Mouse (Mus musculus) bone marrow, adult 2 months (tissue): ENCODE measurements around the gene Tbxas1. TPM values are rescaled to one million over a fixed set of nuclear protein-coding genes. Genes with fewer than 3 reads are reported as not detected.

ENCODE experiments used
- H3K27ac ChIP-seq: fragments of 200-500 bp; 2 replicates; pipeline ENCODE4 v1.5.1; 2012; ENCODE audit warnings: low read depth, mild to moderate bottlenecking, control low read depth, inconsistent platforms, low read length; ENCODE audit not compliant: control insufficient read depth, poor library complexity, insufficient read depth
- H3K4me1 ChIP-seq: fragments of 200-500 bp; 2 replicates; pipeline ENCODE4 v1.6.1; 2011; ENCODE audit warnings: low read length; ENCODE audit not compliant: control insufficient read depth, insufficient read depth
- H3K4me3 ChIP-seq: fragments of 200-500 bp; replicated peaks from 2 replicates; pipeline ENCODE3; 2011; ENCODE audit warnings: mild to moderate bottlenecking, low read depth, low read length, control low read depth; ENCODE audit not compliant: control insufficient read depth
- CTCF ChIP-seq: fragments of 200-500 bp; IDR thresholded peaks from 2 replicates; pipeline ENCODE4 v1.5.1; 2011; ENCODE audit warnings: low read length, control low read depth; ENCODE audit not compliant: control insufficient read depth, insufficient read depth
- POLR2A ChIP-seq: fragments of 200-500 bp; IDR thresholded peaks from 2 replicates; pipeline ENCODE4 v1.6.1; 2011; ENCODE audit warnings: low read depth, mild to moderate bottlenecking, control low read depth, low read length, borderline replicate concordance; ENCODE audit not compliant: control insufficient read depth
- WGBS: fragments of 180-500 bp; shearing (Covaris S2); methylation state at CpG from one replicate; pipeline ENCODE4 v1.1.7; 2018; 5-methylcytosine and 5-hydroxymethylcytosine counted together
- polyA plus RNA-seq: library from polyadenylated mRNA; stranded (reverse); fragments of >200 nt; gene quantifications from 2 replicates; pipeline ENCODE4 v1.2.4, GENCODE M21; 2011; ENCODE audit warnings: low replicate concordance; ENCODE audit not compliant: missing spikeins, insufficient read depth, insufficient read length

The Tbxas1 gene
- polyA plus RNA-seq, 1 experiment: 59.7 TPM

- Histone ChIP-seq H3K27ac (no peak overlapping the region), H3K4me3 (no peak overlapping the region), H3K4me1 (peaks cover 2% of the 10 kb centered on the region)
- TF ChIP-seq CTCF (no peak), POLR2A (no peak)
- 66% methylated on average over 5 of the region's 5 CpGs for WGBS
Observed at GRCm38 (mm10) chr6:38967988-38968387, 92.8 kb downstream of the Tbxas1 start.

GRCm38 (mm10) chr6:38969944-38970740 is 94.9 kb downstream of the Tbxas1 start:
- WGBS: 86% methylated on average over 6 of the region's 6 CpGs
- Histone ChIP-seq H3K4me3 (no peak overlapping the region), H3K27ac (no peak overlapping the region), H3K4me1 (peaks cover 9% of the 10 kb centered on the region)
- TF ChIP-seq CTCF (no peak), POLR2A (no peak)

- no peak overlapping the region for H3K27ac ChIP-seq
- H3K4me3 ChIP-seq: no peak overlapping the region
- WGBS: 60% methylated on average over 6 of the region's 6 CpGs
- TF ChIP-seq CTCF (no peak), POLR2A (no peak)
- H3K4me1 ChIP-seq: peaks cover 9% of the 10 kb centered on the region
Observed at GRCm38 (mm10) chr6:38970759-38971158, 95.6 kb downstream of the Tbxas1 start.

- no peak overlapping the region for H3K4me3 ChIP-seq
- no peak for TF ChIP-seq POLR2A
- no peak for TF ChIP-seq CTCF
- 60% methylated on average over 1 of the region's 1 CpGs for WGBS
- no peak overlapping the region for H3K27ac ChIP-seq
- H3K4me1 ChIP-seq: peaks cover 9% of the 10 kb centered on the region
Observed at GRCm38 (mm10) chr6:38972826-38973225, 97.6 kb downstream of the Tbxas1 start.

- no peak overlapping the region for H3K4me3 ChIP-seq
- WGBS: 64% methylated on average over 10 of the region's 10 CpGs
- H3K4me1 ChIP-seq: peaks cover 9% of the 10 kb centered on the region
- peak overlapping the region; percentile 75 for H3K27ac ChIP-seq
- TF ChIP-seq CTCF: no peak
- TF ChIP-seq POLR2A: no peak
Observed at GRCm38 (mm10) chr6:38973441-38974161, 98.4 kb downstream of the Tbxas1 start.

- WGBS: 34% methylated on average over 1 of the region's 1 CpGs
- TF ChIP-seq CTCF (no peak), POLR2A (no peak)
- Histone ChIP-seq H3K4me3 (no peak overlapping the region), H3K4me1 (peaks cover 9% of the 10 kb centered on the region), H3K27ac (peak overlapping the region; percentile 69; the same call in 1 of the 2 replicates)
Observed at GRCm38 (mm10) chr6:38974162-38974525, 98.9 kb downstream of the Tbxas1 start.

- Histone ChIP-seq H3K4me1 (peaks cover 9% of the 10 kb centered on the region), H3K27ac (no peak overlapping the region; the same call in 1 of the 2 replicates), H3K4me3 (no peak overlapping the region)
- 50% methylated on average over 8 of the region's 8 CpGs for WGBS
- no peak for TF ChIP-seq POLR2A
- TF ChIP-seq CTCF: no peak
Observed at GRCm38 (mm10) chr6:38974536-38975268, 99.5 kb downstream of the Tbxas1 start.

- H3K4me1 ChIP-seq: peaks cover 10% of the 10 kb centered on the region
- TF ChIP-seq POLR2A (no peak), CTCF (no peak)
- H3K4me3 ChIP-seq: no peak overlapping the region
- 44% methylated on average over 4 of the region's 4 CpGs for WGBS
- peak overlapping the region; percentile 15; the same call in 1 of the 2 replicates for H3K27ac ChIP-seq
Observed at GRCm38 (mm10) chr6:38975866-38976265, 100.7 kb downstream of the Tbxas1 start.
